Mouse (Mus musculus) brain, embryonic 14.5 days (tissue): ENCODE measurements around the gene Slc22a15. TPM values are rescaled to one million over a fixed set of nuclear protein-coding genes. Genes with fewer than 3 reads are reported as not detected.

Experiments used
- DNase-seq: peaks from one replicate; pipeline ENCODE4 v3.0.0-alpha.2; 2011; ENCODE audit warnings: low read depth
- CTCF ChIP-seq: fragments of 200-500 bp; IDR thresholded peaks from 2 replicates; pipeline ENCODE4 v1.5.1; 2012; ENCODE audit warnings: inconsistent platforms, mild to moderate bottlenecking, moderate library complexity, borderline replicate concordance; ENCODE audit not compliant: insufficient read depth, insufficient read length; ENCODE audit errors: extremely low read depth
- POLR2A ChIP-seq: fragments of 200-500 bp; IDR thresholded peaks from 2 replicates; pipeline ENCODE4 v1.6.1; 2012; ENCODE audit warnings: mild to moderate bottlenecking, inconsistent platforms, borderline replicate concordance; ENCODE audit not compliant: poor library complexity, insufficient read depth, insufficient read length, severe bottlenecking; ENCODE audit errors: extremely low read depth
- polyA plus RNA-seq: library from polyadenylated mRNA; depleted of rRNA; stranded (reverse); fragments of >200 nt; gene quantifications from 2 replicates; pipeline ENCODE4 v1.2.3, GENCODE M21; 2012

Gene Slc22a15
- polyA plus RNA-seq, 1 experiment = 15.9 TPM

- TF ChIP-seq POLR2A = no peak
- TF ChIP-seq CTCF = no peak
- no peak for DNase-seq
Observed at GRCm38 (mm10) chr3:101915048-101915801, 9.0 kb downstream of the Slc22a15 start.

DNA sequence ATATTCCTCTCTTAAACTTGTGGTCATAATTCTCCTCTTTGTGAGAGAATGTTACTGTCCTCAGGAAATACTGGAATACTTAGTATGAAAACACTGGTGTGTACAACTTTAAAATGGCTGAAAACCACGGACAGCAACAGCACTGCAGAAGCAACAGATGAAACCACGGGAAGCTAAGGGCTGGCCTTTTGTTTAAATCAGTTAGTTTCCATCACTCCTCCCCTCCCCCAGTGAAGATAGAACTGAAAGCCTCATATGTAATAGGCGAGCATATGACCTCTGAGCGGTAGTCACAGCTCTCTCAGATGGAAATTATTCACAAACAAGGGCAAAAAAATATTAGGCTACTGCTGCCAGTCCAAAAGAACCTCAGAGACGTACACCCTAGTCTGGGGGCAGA, 10.0 kb downstream of the Slc22a15 start:
- TF ChIP-seq POLR2A (no peak), CTCF (no peak)
- no peak for DNase-seq

GRCm38 (mm10) chr3:101912041-101912440, 12.2 kb downstream of the Slc22a15 start:
- TF ChIP-seq CTCF = no peak
- no peak for TF ChIP-seq POLR2A

GRCm38 (mm10) chr3:101907049-101907448, 17.2 kb downstream of the Slc22a15 start:
- TF ChIP-seq POLR2A (no peak), CTCF (no peak)

More at GRCm38 (mm10) chr3:101912041-101912440, 12.2 kb downstream of the Slc22a15 start:
- no peak for DNase-seq

GRCm38 (mm10) chr3:101904776-101905175, 19.5 kb downstream of the Slc22a15 start:
- TF ChIP-seq POLR2A (no peak), CTCF (no peak)
- no peak for DNase-seq

More at GRCm38 (mm10) chr3:101907049-101907448, 17.2 kb downstream of the Slc22a15 start:
- no peak for DNase-seq

- no peak for DNase-seq
Observed at GRCm38 (mm10) chr3:101903091-101903490, 21.2 kb downstream of the Slc22a15 start.

GRCm38 (mm10) chr3:101902344-101902743, 21.9 kb downstream of the Slc22a15 start:
- no peak for TF ChIP-seq CTCF
- no peak for TF ChIP-seq POLR2A
- peak; percentile 60 for DNase-seq

More at GRCm38 (mm10) chr3:101903091-101903490, 21.2 kb downstream of the Slc22a15 start:
- no peak for TF ChIP-seq POLR2A

- peak; percentile 32 for DNase-seq
- TF ChIP-seq POLR2A (no peak), CTCF (no peak)
Observed at GRCm38 (mm10) chr3:101897377-101897974, 26.8 kb downstream of the Slc22a15 start.

- peak; percentile 97 for DNase-seq
- TF ChIP-seq POLR2A = no peak
- TF ChIP-seq CTCF = peak; percentile 91
Observed at GRCm38 (mm10) chr3:101896893-101897292, 27.4 kb downstream of the Slc22a15 start.

DNA sequence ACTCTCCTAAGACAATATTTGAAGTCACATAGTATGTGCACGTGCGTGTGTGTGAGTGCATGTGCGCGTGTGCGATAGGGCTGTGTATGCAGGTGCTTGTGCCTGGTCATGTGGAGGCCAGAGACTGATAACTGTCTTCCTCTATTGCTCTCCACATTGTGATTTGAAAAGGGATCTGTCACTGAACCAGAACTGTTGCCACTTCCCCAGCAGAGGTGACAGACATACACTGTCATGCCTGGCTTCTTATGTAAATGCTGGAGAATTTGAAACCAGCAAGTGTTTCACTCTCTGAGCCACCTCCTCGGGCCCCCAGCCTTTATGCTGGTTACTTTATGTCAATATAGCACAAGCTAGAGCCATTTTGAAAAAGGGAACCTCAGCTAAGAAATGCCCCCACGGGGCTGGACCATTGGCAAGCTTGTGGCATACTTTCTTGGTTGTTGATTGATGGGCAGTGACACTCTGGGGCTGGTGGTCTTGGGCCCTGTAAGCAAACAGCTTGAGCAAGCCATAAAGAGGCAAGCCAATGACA, 28.8 kb downstream of the Slc22a15 start:
- no peak for TF ChIP-seq POLR2A
- no peak for TF ChIP-seq CTCF
- DNase-seq = peak; percentile 28

GRCm38 (mm10) chr3:101885591-101885990, 38.7 kb downstream of the Slc22a15 start:
- no peak for TF ChIP-seq POLR2A
- TF ChIP-seq CTCF = no peak
- peak; percentile 77 for DNase-seq
